Mouse (Mus musculus) cerebellum, adult 2 months (tissue): Measurements from ENCODE around the gene Sirt6. TPM values are rescaled to one million over a fixed set of nuclear protein-coding genes. Genes with fewer than 3 reads are reported as not detected.
A peak's percentile ranks its signal among the peaks of the same experiment; 100 is the strongest.

Experiments used
- DNase-seq, 2 experiments: peaks; one replicate each; pipeline ENCODE4 v3.0.0; 2021
- H3K27ac ChIP-seq: fragments of 200-500 bp; 2 replicates; pipeline ENCODE4 v1.5.1; 2012; ENCODE audit warnings: low read length, control low read depth, inconsistent platforms; ENCODE audit not compliant: insufficient read depth
- H3K27me3 ChIP-seq: fragments of 200-500 bp; 2 replicates; pipeline ENCODE4 v1.6.1; 2012; ENCODE audit warnings: inconsistent platforms, mild to moderate bottlenecking, low read length, moderate library complexity; ENCODE audit not compliant: control insufficient read depth, insufficient read depth
- H3K4me1 ChIP-seq: fragments of 200-500 bp; 2 replicates; pipeline ENCODE4 v1.6.1; 2011; ENCODE audit warnings: low read length; ENCODE audit not compliant: control insufficient read depth, insufficient read depth
- H3K4me3 ChIP-seq: fragments of 200-500 bp; replicated peaks from 2 replicates; pipeline ENCODE3; 2011; ENCODE audit warnings: mild to moderate bottlenecking, low read depth, low read length, control low read depth; ENCODE audit not compliant: insufficient read depth
- CTCF ChIP-seq: fragments of 200-500 bp; IDR thresholded peaks from 2 replicates; pipeline ENCODE4 v1.5.1; 2011; ENCODE audit warnings: low read depth, mild to moderate bottlenecking, control low read depth, low read length, moderate library complexity, borderline replicate concordance; ENCODE audit not compliant: insufficient read depth
- POLR2A ChIP-seq: fragments of 200-500 bp; IDR thresholded peaks from 2 replicates; pipeline ENCODE4 v1.6.1; 2011; ENCODE audit warnings: low read length, control low read depth, borderline replicate concordance; ENCODE audit not compliant: insufficient read depth
- WGBS: fragments of 180-500 bp; shearing (Covaris S2); methylation state at CpG from one replicate; pipeline ENCODE4 v1.1.7; 2018; 5-methylcytosine and 5-hydroxymethylcytosine counted together
- polyA plus RNA-seq: library from polyadenylated mRNA; depleted of rRNA; stranded (reverse); fragments of >200 nt; gene quantifications from 2 replicates; pipeline ENCODE4 v1.2.3, GENCODE M21; 2012

Gene Sirt6
- polyA plus RNA-seq, 1 experiment = 35.4 TPM

DNA sequence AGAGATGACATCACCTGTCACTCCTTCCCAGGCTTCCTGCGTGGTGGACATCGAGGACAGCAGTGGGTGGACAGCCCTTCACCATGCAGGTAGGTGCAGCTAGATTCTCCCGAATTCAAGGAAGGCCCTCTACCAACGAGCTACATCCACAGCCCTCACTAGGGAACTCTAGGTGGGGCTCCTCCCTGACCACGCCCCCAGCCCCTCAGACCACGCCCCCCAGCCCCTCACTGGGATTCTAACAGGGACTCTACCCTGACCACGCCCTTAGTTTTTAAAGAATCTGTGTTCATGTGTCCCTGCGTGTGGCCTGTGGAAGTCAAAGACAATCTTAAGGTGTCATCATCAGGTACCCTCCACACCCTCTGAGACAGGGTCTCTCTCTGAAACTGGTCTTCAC lies 8.7 kb upstream of the Sirt6 start:
- 25% methylated on average over 8 of the region's 8 CpGs for WGBS
- Histone ChIP-seq H3K27me3 (no peaks in the 10 kb centered on the region), H3K4me3 (no peak overlapping the region), H3K27ac (no peak overlapping the region), H3K4me1 (peaks cover 6% of the 10 kb centered on the region)
- peak in 1 of 2 experiments; percentile 3 for DNase-seq
- no peak for TF ChIP-seq POLR2A
- TF ChIP-seq CTCF = no peak

DNA sequence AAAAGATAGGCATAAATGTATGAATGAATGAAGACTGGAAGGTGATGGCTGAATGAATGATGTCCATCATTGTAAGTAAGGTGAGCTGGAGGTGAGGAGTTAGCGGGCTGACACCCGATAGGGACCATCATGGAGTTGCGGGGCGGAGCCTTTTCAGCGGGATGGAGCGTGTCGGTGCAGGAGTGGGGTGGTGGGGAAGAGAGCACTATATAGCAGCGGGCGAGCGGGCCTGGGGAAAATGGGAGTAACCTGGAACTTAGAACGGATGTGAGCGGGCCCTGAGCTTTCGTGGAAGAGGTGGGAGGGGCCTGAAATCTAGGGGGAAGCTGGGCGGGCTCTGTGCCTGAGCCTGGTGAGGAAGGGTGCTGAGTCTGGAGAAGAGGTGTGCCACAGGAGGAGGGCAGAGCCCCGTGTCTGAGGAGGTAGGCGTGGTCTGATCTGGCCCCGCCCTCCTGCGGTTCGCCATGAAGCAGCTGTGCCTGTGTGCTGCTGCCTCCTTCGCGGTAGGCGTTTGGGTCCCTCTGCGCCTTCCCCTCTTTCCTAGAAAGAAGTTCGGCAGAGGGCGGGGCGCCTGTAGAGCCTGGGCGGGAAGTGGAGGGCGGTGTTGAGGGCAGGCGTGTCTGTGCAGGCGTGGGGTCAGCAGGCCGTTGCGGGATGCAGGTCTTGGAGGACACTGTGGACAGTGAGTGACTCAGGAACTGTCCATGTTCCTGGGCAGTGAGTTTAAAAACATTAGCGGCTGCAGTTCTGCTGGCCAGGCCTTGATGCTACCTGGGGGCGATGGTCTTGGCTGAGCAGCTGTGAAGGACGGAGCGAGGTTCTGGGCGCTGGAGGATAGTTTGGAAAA lies 5.9 kb upstream of the Sirt6 start:
- H3K4me3 ChIP-seq = peak overlapping the region; percentile 58
- WGBS = 3% methylated on average over 37 of the region's 37 CpGs
- peak; percentile 77 to 79 for DNase-seq
- TF ChIP-seq POLR2A = peak; percentile 39; the same call in 1 of the 2 replicates
- TF ChIP-seq CTCF = no peak
- H3K27ac ChIP-seq = no peak overlapping the region
- H3K27me3 ChIP-seq = no peaks in the 10 kb centered on the region
- H3K4me1 ChIP-seq = no peaks in the 10 kb centered on the region

DNA sequence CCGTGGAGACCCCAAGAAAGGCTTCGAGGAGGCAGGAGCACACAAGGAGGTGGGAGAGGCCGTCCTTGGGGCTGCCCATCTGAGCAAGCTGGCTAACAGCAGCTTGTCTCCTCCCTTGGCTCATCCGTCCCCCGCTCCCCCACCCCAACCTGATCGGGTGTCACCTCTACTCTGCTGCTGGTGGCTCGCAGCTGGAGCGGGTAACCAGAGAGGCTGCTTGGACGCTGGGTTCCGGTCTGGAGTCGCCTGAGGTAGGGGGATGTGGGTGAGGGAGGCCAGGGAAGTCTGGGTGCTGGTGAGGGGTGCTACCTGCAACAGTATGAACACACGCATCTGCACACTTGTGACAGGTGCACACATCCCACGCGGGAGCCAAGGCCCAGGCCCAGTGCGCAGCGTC lies 793 bp upstream of the Sirt6 start, which contains the start of gene Ankrd24:
TSS of gene Ankrd24 (plus strand) at position 151 of the 400 bp plus-strand sequence.
- TF ChIP-seq POLR2A (no peak), CTCF (no peak)
- H3K4me3 ChIP-seq = peak within 1 kb of the TSS; percentile 73
- no peaks in the 10 kb centered on the region for H3K27me3 ChIP-seq
- WGBS = 82% methylated on average over 16 of the region's 16 CpGs
- no peak for DNase-seq
- H3K27ac ChIP-seq = peak within 1 kb of the TSS; percentile 67
- peaks cover 8% of the 10 kb centered on the region for H3K4me1 ChIP-seq

DNA sequence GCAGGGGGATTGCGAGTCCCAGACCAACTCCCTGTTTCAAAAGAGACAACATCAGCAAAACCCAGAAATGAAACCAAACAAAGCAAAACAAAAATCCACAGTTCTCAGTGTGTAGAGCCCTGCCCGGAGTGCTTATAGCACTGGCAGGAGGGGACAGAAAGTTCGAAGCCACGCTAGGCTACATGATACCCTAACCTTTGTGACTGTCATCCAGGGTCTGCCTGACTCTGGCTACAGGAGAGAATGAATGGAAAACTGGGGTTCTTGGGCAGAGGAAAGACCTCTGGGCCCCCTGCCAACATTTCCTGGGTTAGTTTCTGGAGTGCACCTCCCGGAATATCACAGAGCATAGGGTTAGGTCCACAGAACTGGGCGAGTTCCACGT lies 231 bp upstream of the Sirt6 start:
- H3K4me1 ChIP-seq = peaks cover 8% of the 10 kb centered on the region
- H3K27me3 ChIP-seq = no peaks in the 10 kb centered on the region
- DNase-seq = peak; percentile 51 to 61
- peak overlapping the region; percentile 73 for H3K4me3 ChIP-seq
- H3K27ac ChIP-seq = peak overlapping the region; percentile 67
- TF ChIP-seq CTCF (no peak), POLR2A (no peak)
- 46% methylated on average over 7 of the region's 7 CpGs for WGBS

DNA sequence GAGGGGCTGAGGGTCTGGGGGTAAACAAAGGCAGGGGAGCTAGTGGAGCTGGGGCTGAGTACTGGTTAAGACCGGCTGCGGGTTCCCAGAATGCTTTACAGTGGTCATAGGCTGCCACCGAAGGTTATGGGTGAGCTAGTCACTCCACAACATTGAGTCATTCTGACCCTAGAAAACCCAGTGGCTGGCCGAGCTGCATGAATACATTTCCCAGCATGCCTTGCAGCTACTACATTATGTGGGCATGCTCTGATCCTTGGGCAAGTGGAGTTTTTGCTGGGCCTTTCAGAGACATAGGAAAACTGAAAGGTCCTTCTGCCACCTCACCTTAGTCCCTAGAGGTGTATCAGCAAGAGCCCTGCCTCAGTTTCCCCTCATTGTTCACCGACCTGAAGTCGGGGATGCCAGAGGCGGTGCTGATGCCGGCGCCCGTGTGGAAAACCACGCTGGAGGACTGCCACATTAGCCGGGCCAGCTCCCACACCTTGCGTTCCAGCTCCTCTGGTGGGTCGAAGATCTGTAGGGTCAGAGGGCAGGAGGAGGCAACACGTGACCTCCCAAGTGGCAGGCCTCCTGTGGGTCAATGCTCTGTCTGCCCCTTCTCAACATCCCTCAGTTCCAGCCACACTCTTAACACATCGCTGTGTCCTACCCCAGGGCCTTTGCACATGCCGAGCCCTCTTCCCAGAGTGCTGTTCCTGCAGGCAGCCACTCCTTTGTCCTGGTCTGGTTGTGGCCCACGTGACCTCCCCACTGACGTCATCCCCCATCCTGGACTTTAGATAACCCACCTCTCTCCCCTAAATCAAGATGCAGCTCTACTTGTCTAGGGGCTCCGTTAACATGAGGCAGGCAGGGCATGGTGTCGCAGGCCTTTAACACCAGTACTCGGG lies 1.2 kb downstream of the Sirt6 start:
- Histone ChIP-seq H3K4me1 (peaks cover 8% of the 10 kb centered on the region), H3K27me3 (no peaks in the 10 kb centered on the region), H3K27ac (no peak overlapping the region), H3K4me3 (peak overlapping the region; percentile 73)
- TF ChIP-seq CTCF (no peak), POLR2A (no peak)
- 85% methylated on average over 22 of the region's 22 CpGs for WGBS
- DNase-seq = peak in 1 of 2 experiments; percentile 37

DNA sequence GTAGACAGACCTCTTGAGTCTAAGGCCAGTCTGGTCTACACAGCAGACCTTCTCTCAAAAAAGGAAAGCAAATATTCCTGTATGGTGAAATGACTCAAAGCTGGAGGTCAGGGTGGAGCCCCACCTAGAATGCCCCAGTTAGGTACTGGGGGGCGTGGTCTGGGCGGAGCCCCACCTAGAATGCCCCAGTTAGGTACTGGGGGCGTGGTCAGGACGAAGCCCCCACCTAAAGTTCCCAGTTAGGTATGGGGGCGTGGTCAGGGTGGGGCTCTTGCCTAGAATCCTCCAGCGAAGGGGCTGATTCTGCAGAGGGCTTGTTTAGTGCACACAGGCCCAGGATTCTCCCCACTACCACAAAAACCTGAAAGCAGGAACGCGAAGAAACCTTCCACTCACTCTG lies 4.2 kb downstream of the Sirt6 start:
- no peak for DNase-seq
- Histone ChIP-seq H3K27me3 (no peaks in the 10 kb centered on the region), H3K4me1 (peaks cover 8% of the 10 kb centered on the region), H3K4me3 (no peak overlapping the region), H3K27ac (no peak overlapping the region)
- 77% methylated on average over 8 of the region's 8 CpGs for WGBS
- TF ChIP-seq CTCF = no peak
- no peak for TF ChIP-seq POLR2A

DNA sequence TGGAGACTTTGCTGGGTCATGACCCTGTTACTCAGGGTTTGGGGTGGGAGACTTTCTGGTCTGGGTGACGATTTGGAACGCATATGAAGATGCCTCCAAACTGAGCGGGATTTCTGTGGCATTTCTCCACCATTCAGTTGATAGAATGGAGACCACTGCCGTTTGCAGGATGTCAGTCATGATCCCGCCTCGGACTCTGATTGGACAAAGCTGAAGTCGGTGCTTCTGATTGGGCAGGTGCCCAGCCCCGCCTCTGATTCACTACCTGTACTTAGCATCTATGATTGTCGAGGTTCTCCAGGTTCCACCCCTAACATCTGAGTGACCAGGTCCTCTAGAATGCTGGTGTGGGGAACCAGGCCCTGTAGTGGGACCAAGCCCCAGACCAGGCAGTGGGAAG lies 6.8 kb downstream of the Sirt6 start:
- no peaks in the 10 kb centered on the region for H3K27me3 ChIP-seq
- H3K4me3 ChIP-seq = no peak overlapping the region
- WGBS = 66% methylated on average over 9 of the region's 9 CpGs
- no peak for TF ChIP-seq POLR2A
- TF ChIP-seq CTCF = no peak
- DNase-seq = no peak
- no peaks in the 10 kb centered on the region for H3K4me1 ChIP-seq
- no peak overlapping the region for H3K27ac ChIP-seq
